Mouse (Mus musculus) cerebellum, adult 2 months (tissue): ENCODE measurements around the gene Tmod1.

Source experiments
- CTCF ChIP-seq: fragments of 200-500 bp; IDR thresholded peaks from 2 replicates; pipeline ENCODE4 v1.5.1; 2011; ENCODE audit warnings: low read depth, mild to moderate bottlenecking, control low read depth, low read length, moderate library complexity, borderline replicate concordance; ENCODE audit not compliant: insufficient read depth
- POLR2A ChIP-seq: fragments of 200-500 bp; IDR thresholded peaks from 2 replicates; pipeline ENCODE4 v1.6.1; 2011; ENCODE audit warnings: low read length, control low read depth, borderline replicate concordance; ENCODE audit not compliant: insufficient read depth

GRCm38 (mm10) chr4:46032448-46032847 lies 6.3 kb upstream of the Tmod1 start:
- TF ChIP-seq CTCF (no peak), POLR2A (no peak)
